18 mouse cellular contexts compared by ENCODE assay signal in genomic region chr2:29683261-29683999, GRCm38 (mm10).
DNase-seq lines count a peak whose midpoint lies in the region; ATAC-seq lines count a peak whose summit lies in the region.
"Had no signal": no experiment of that assay in that cellular context is flagged by ENCODE, and none has a peak within 500 bp of the region (broad histone marks: within the 10 kb centered on the region; RNA-seq: fewer than 3 reads in every experiment).

No protein-coding gene starts in this region.

- peak; percentile 23 for DNase-seq in midbrain, embryonic 11.5 days (ENCODE audit: low spot score, missing footprints)
- DNase-seq in kidney, postnatal 25 days = no peak
- no peak for DNase-seq in yolk sac, embryonic 10.5 days (ENCODE audit: low spot score)
- DNase-seq: adrenal gland, postnatal 25 days; cerebellum, postnatal 10 days; gastrocnemius, postnatal 36 days; lung, postnatal 14 days; right cerebral cortex, postnatal 4 days had no signal

- no peak for ATAC-seq in midbrain, embryonic 11.5 days (ENCODE audit: low FRiP score)
- no peak for ATAC-seq in midbrain, embryonic 16.5 days
- peak; percentile 59 for ATAC-seq in common myeloid progenitor, adult 5-6 weeks (replicated peaks; ENCODE audit: low read depth, poor library complexity, severe bottlenecking)
- peak; percentile 95 for ATAC-seq in liver, embryonic 12.5 days
- ATAC-seq in stomach, embryonic 15.5 days (ENCODE audit: insufficient read depth, low FRiP score, low read depth) = peak; percentile 71; the same call in 1 of the 2 replicates
- no peak; the same call in 1 of the 2 replicates for ATAC-seq in intestine, embryonic 16.5 days
- ATAC-seq: forebrain, embryonic 14.5 days; Patski had no signal

- no peak overlapping the region for H3K4me2 ChIP-seq in midbrain, embryonic 11.5 days
- H3K4me2 ChIP-seq in midbrain, embryonic 16.5 days (ENCODE audit: low read length) = no peak overlapping the region
- peak overlapping the region; percentile 52 for H3K4me2 ChIP-seq in liver, embryonic 12.5 days
- H3K4me2 ChIP-seq in stomach, embryonic 15.5 days = no peak overlapping the region
- no peak overlapping the region for H3K4me2 ChIP-seq in intestine, embryonic 16.5 days (ENCODE audit: low read depth, low read length)
- H3K4me2 ChIP-seq: heart, embryonic 12.5 days; midbrain, embryonic 12.5 days; neural tube, embryonic 15.5 days had no signal

- H3K9me3 ChIP-seq in midbrain, embryonic 11.5 days (ENCODE audit: control insufficient read depth, low read length) = no peaks in the 10 kb centered on the region
- no peaks in the 10 kb centered on the region for H3K9me3 ChIP-seq in midbrain, embryonic 16.5 days (replicated peaks; ENCODE audit: control insufficient read depth, low read length, poor library complexity, severe bottlenecking)
- H3K9me3 ChIP-seq in liver, embryonic 12.5 days (replicated peaks) = no peaks in the 10 kb centered on the region
- H3K9me3 ChIP-seq in stomach, embryonic 15.5 days = no peaks in the 10 kb centered on the region
- no peaks in the 10 kb centered on the region for H3K9me3 ChIP-seq in intestine, embryonic 16.5 days (ENCODE audit: control insufficient read depth, low read length)
- H3K9me3 ChIP-seq: heart, embryonic 12.5 days; midbrain, embryonic 12.5 days; neural tube, embryonic 15.5 days had no signal

- no peaks in the 10 kb centered on the region for H3K4me1 ChIP-seq in midbrain, embryonic 11.5 days (ENCODE audit: control insufficient read depth, insufficient read depth, low read length)
- H3K4me1 ChIP-seq in midbrain, embryonic 16.5 days (ENCODE audit: control insufficient read depth, insufficient read depth, low read length) = no peaks in the 10 kb centered on the region; the same call in 1 of the 2 replicates
- H3K4me1 ChIP-seq in liver, embryonic 12.5 days = peaks cover 67% of the 10 kb centered on the region
- H3K4me1 ChIP-seq in stomach, embryonic 15.5 days = 0 out of 2 replicates have a peak, but pooled peaks cover 2% of the 10 kb centered on the region
- H3K4me1 ChIP-seq in intestine, embryonic 16.5 days (ENCODE audit: control insufficient read depth, insufficient read depth, low read length) = no peaks in the 10 kb centered on the region
- H3K4me1 ChIP-seq: midbrain, embryonic 12.5 days; neural tube, embryonic 15.5 days had no signal

- H3K4me3 ChIP-seq in midbrain, embryonic 11.5 days (ENCODE audit: low read depth, low read length) = no peak overlapping the region
- no peak overlapping the region for H3K4me3 ChIP-seq in midbrain, embryonic 16.5 days (ENCODE audit: low read depth, low read length)
- H3K4me3 ChIP-seq in liver, embryonic 12.5 days = peak overlapping the region; percentile 3; the same call in 1 of the 2 replicates
- H3K4me3 ChIP-seq in stomach, embryonic 15.5 days (replicated peaks) = no peak overlapping the region
- no peak overlapping the region for H3K4me3 ChIP-seq in intestine, embryonic 16.5 days (ENCODE audit: low read length)
- H3K4me3 ChIP-seq: heart, embryonic 12.5 days; midbrain, embryonic 12.5 days; neural tube, embryonic 15.5 days had no signal

- H3K27me3 ChIP-seq in midbrain, embryonic 11.5 days (ENCODE audit: control insufficient read depth, insufficient read depth, low read length) = no peaks in the 10 kb centered on the region
- H3K27me3 ChIP-seq in midbrain, embryonic 16.5 days (ENCODE audit: control insufficient read depth, insufficient read depth, low read depth, low read length) = no peaks in the 10 kb centered on the region
- no peaks in the 10 kb centered on the region for H3K27me3 ChIP-seq in liver, embryonic 12.5 days (replicated peaks)
- H3K27me3 ChIP-seq in stomach, embryonic 15.5 days (replicated peaks) = no peaks in the 10 kb centered on the region
- H3K27me3 ChIP-seq in intestine, embryonic 16.5 days (replicated peaks; ENCODE audit: control insufficient read depth, insufficient read depth, low read length) = no peaks in the 10 kb centered on the region
- H3K27me3 ChIP-seq: heart, embryonic 12.5 days; midbrain, embryonic 12.5 days; neural tube, embryonic 15.5 days; Patski had no signal

- H3K36me3 ChIP-seq in midbrain, embryonic 11.5 days (ENCODE audit: control insufficient read depth, insufficient read depth, low read length) = no peaks in the 10 kb centered on the region; the same call in 1 of the 2 replicates
- no peaks in the 10 kb centered on the region for H3K36me3 ChIP-seq in midbrain, embryonic 16.5 days (ENCODE audit: control insufficient read depth, insufficient read depth, low read length)
- peaks cover 37% of the 10 kb centered on the region for H3K36me3 ChIP-seq in liver, embryonic 12.5 days
- H3K36me3 ChIP-seq in stomach, embryonic 15.5 days = no peaks in the 10 kb centered on the region
- no peaks in the 10 kb centered on the region for H3K36me3 ChIP-seq in intestine, embryonic 16.5 days (ENCODE audit: control insufficient read depth, insufficient read depth, low read length)

- H3K27ac ChIP-seq in midbrain, embryonic 11.5 days (ENCODE audit: low read depth, low read length) = no peak overlapping the region
- H3K27ac ChIP-seq in midbrain, embryonic 16.5 days (ENCODE audit: low read length) = no peak overlapping the region
- H3K27ac ChIP-seq in liver, embryonic 12.5 days = peak overlapping the region; percentile 89
- H3K27ac ChIP-seq in stomach, embryonic 15.5 days = no peak overlapping the region
- H3K27ac ChIP-seq in intestine, embryonic 16.5 days (ENCODE audit: low read length) = no peak overlapping the region
- H3K27ac ChIP-seq: midbrain, embryonic 12.5 days; neural tube, embryonic 15.5 days had no signal

- WGBS in midbrain, embryonic 11.5 days = 93% methylated on average over 7 of the region's 7 CpGs
- 92% methylated on average over 7 of the region's 7 CpGs for WGBS in midbrain, embryonic 16.5 days
- 43% methylated on average over 7 of the region's 7 CpGs for WGBS in liver, embryonic 12.5 days (ENCODE audit: insufficient replicate concordance)
- WGBS in stomach, embryonic 15.5 days = 85% methylated on average over 7 of the region's 7 CpGs
- 87% methylated on average over 7 of the region's 7 CpGs for WGBS in intestine, embryonic 16.5 days

- H3K9ac ChIP-seq in midbrain, embryonic 11.5 days (ENCODE audit: low read length) = no peak overlapping the region
- no peak overlapping the region for H3K9ac ChIP-seq in midbrain, embryonic 16.5 days (ENCODE audit: low read depth, low read length)
- H3K9ac ChIP-seq in liver, embryonic 12.5 days = peak overlapping the region; percentile 40; the same call in 1 of the 2 replicates
- no peak overlapping the region for H3K9ac ChIP-seq in stomach, embryonic 15.5 days
- no peak overlapping the region for H3K9ac ChIP-seq in intestine, embryonic 16.5 days (ENCODE audit: low read depth, low read length)
- H3K9ac ChIP-seq: heart, embryonic 12.5 days; midbrain, embryonic 12.5 days; neural tube, embryonic 15.5 days had no signal

Comparison
In these comparisons a context has a peak if more than half of its experiments do, and no peak if none do; other contexts are left out.
1. ATAC-seq: peak in common myeloid progenitor, adult 5-6 weeks (single experiment), liver, embryonic 12.5 days (single experiment) and stomach, embryonic 15.5 days (single experiment); none in midbrain, embryonic 11.5 days (single experiment), midbrain, embryonic 16.5 days (single experiment) and intestine, embryonic 16.5 days (single experiment).